Mouse (Mus musculus) gastrocnemius, adult 8-10 months (tissue): ENCODE measurements around the gene Zfp865. TPM values are rescaled to one million over a fixed set of nuclear protein-coding genes. Genes with fewer than 3 reads are reported as not detected.
A peak's percentile ranks its signal among the peaks of the same experiment; 100 is the strongest.

Experiments used
- DNase-seq, 2 experiments: peaks; one replicate each; pipeline ENCODE4 v3.0.0; 2022; ENCODE audit warnings: low spot score in 2 of 2
- total RNA-seq, 4 experiments: library from RNA; stranded (reverse); gene quantifications; 2 replicates each; pipeline ENCODE4 v1.2.4; 2022

Gene Zfp865
- total RNA-seq, 4 experiments from 2014 or later: 12.4 to 16.3 (median 13.7) TPM

DNA sequence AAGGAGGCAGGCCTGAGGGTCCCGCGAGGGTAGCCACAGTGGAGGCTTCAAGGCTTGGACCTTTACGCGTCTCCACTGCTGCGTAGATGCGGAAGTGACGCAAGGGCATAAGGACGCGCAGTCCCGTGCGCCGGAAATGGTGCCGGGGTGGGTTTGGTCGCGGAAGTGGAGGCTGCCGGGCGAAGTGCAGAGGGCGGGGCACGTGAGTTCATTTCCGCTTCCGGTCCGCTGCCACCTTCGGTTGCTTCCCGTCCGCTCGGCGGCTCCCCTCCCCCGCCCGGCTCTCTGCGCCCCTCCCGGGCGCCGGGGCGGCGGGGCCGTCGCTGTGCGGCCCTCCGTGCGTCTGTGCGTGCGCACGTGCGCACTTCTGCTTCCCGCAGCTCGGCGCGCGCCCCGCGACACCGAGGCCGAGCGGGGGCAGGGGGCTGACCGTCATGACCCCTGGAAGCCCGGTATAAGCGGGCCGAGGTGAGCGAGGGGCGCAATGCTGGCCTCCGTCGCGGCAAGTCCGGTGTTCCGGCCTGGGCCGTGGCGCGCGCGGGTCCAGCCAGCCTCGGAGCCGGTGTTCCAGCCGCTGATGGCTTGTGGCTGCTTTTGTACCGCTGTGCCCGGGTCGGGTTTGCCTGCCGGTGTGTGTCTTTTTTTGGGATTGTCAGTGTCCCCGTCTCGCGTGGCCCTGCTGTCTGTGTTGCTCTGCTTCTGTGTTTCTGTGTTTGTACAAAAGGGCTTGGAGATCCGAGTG lies 60.0 kb downstream of the Zfp865 start, which contains the start of gene Epn1:
Gene Epn1 (plus strand): TSS at position 226 of the 742 bp plus-strand sequence.
- peak; percentile 92 to 94 for DNase-seq

DNA sequence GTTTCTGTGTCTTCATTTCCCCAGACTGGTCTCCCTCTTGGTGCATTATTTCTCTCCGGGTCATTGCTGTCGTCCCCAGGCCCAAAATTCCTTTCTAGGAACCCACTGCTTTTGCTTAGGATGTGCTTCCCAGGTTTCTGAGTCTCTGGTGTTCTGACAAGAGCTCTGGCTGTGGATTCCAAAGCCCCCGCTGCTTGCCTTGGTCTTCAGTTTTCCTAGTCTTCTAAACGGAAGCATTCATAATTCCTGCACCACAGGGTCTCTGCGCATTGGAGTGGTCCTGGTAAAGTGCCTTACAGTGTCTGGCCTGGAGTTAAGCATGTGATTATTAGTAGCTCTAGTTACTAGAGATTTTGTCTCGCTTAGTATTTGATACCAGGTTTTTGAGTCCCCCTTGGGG lies 60.6 kb downstream of the Zfp865 start:
- DNase-seq: no peak

DNA sequence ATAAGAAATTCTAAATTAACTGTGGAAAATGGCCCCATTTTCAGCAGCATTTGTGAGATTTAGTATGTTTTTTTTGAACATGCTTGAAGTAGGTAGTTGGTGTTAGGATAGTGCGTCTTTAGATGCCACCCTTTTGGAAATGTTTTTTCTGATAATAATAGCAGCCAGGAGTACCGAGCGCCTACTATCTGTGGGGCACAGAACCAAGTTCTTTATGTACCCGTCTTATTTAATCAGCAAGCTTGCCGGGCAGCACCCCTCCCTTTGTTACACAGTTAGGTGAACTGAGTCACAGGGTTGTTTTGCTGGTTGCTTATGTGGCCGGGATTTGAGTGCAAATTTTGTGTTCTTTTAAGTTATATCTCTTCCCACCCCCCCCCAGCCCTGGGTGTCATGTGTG lies 61.1 kb downstream of the Zfp865 start:
- no peak for DNase-seq

DNA sequence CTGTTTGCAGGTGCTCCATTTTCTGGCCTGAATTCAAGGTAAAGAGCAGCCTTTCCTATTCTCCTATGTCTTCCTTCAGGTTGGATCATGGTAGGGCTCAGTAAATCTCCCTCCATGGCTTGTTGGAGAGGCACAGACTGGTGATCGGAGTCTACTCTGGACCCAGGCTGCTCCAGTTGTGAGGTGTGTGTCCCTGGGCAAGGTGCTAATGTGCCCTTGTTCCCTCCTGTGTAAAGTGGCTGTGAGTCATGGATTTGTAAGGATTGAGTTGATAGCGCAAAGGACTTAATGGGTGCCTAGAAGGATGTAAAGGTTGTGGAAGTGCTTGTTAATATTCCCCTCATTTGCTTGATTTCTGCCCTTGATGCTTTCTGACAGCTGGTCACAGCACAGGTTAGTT lies 61.8 kb downstream of the Zfp865 start:
- no peak for DNase-seq

DNA sequence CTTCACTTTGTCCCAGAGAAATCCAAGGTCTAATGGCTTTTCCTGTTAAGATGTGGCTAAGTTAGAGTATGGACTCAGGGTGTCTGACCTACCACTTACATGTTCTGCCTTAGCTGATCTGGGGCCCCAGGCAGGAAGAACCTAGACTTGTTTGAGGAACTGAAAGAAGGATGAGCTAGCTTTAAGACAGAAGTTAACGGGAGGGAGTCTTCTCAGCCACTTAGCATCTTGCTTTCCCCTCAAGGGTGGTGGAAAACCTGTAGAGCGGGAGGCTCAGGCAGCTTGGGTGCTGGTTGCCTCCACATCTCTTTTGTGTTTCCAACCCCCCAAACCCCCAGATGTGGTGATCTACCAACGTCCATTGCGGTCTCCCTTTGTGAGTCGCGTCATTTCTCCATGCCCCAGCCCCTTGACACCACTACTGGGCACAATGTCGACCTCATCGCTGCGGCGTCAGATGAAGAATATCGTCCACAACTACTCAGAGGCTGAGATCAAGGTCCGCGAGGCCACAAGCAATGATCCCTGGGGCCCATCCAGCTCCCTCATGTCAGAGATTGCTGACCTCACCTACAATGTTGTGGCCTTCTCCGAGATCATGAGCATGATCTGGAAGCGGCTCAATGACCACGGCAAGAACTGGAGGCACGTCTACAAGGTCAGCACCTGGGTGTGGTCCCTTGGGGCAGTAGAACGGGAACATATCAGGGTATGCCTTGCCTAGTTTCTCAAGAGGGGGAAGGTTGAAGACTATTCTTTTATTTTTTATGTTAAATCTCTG lies 63.3 kb downstream of the Zfp865 start:
- no peak for DNase-seq

DNA sequence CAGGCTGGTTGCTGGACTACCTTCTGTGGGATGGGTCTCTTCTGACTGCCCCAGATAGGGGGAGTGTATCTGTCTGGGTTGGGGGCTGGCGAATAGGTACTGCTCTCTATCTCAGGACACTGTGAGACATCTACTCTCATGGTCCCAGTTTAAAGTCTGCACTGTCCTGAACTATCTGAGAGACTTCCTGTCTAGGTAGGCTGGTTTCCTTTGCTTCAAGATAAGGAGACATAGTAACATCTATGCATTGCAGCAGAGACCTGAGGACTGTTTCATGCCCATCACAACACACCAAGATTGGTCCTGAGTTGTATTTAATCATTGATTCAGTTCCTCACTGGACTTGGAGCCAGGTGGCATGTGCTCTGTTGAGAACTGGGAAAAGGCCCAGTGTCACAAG lies 65.3 kb downstream of the Zfp865 start:
- DNase-seq: no peak

Other genes starting within 250 kb of the Zfp865 start
- not detected for gene Fam71e2, start 249.1 kb upstream of the Zfp865 start, total RNA-seq
- not detected for gene Il11, start 237.5 kb upstream of the Zfp865 start, total RNA-seq
- gene Tmem190, start 237.4 kb upstream of the Zfp865 start, total RNA-seq: not detected
- gene Tmem238, start 230.7 kb upstream of the Zfp865 start, total RNA-seq: 10 to 100 TPM in 1 of 4 experiments, 1 to 10 TPM in 3; 6.0 to 12.3 (median 7.4) TPM
- 100 to 1,000 TPM; 347 to 558 (median 433) TPM for gene Rpl28, start 227.5 kb upstream of the Zfp865 start, total RNA-seq
- gene Ube2s, start 207.8 kb upstream of the Zfp865 start, total RNA-seq: 100 to 1,000 TPM in 1 of 4 experiments, 10 to 100 TPM in 3; 92.3 to 102 (median 95.8) TPM
- gene Shisa7, start 175.7 kb upstream of the Zfp865 start, total RNA-seq: not detected
- 1 to 10 TPM; 3.5 to 5.0 (median 3.8) TPM for gene Isoc2b, start 150.1 kb upstream of the Zfp865 start, total RNA-seq
- 10 to 100 TPM; 23.6 to 32.4 (median 28.2) TPM for gene Isoc2a, start 143.2 kb upstream of the Zfp865 start, total RNA-seq
- under 1 TPM in 3 of 4 experiments, not detected in 1; 0.29 to 0.81 (median 0.48) TPM for gene Gm36210, start 113.9 kb upstream of the Zfp865 start, total RNA-seq
- gene Zfp628, start 105.2 kb upstream of the Zfp865 start, total RNA-seq: 10 to 100 TPM in 2 of 4 experiments, 1 to 10 TPM in 2; 8.3 to 10.7 (median 9.7) TPM
- 1 to 10 TPM; 4.2 to 5.2 (median 4.6) TPM for gene Nat14, start 98.3 kb upstream of the Zfp865 start, total RNA-seq
- 1 to 10 TPM; 1.9 to 4.6 (median 2.5) TPM for gene Ssc5d, start 94.6 kb upstream of the Zfp865 start, total RNA-seq
- gene Sbk2, start 56.0 kb upstream of the Zfp865 start, total RNA-seq: 10 to 100 TPM; 55.4 to 88.7 (median 62.8) TPM
- gene Sbk3, start 49.2 kb upstream of the Zfp865 start, total RNA-seq: 1 to 10 TPM in 3 of 4 experiments, under 1 TPM in 1; 0.58 to 1.6 (median 1.1) TPM
- gene Zfp579, start 24.2 kb upstream of the Zfp865 start, total RNA-seq: 1 to 10 TPM; 7.1 to 9.8 (median 8.7) TPM
- 10 to 100 TPM in 2 of 4 experiments, 1 to 10 TPM in 2; 8.3 to 11.7 (median 10.2) TPM for gene Zfp524, start 6.0 kb upstream of the Zfp865 start, total RNA-seq
- 10 to 100 TPM; 22.4 to 25.7 (median 24.6) TPM for gene Fiz1, start 5.7 kb upstream of the Zfp865 start, total RNA-seq
- not detected for gene Gm44973, start 4.9 kb upstream of the Zfp865 start, total RNA-seq
- gene Ccdc106, start 177 bp downstream of the Zfp865 start, total RNA-seq: not detected
- not detected for gene 4632433K11Rik, start 13.7 kb downstream of the Zfp865 start, total RNA-seq
- gene Zfp784, start 18.1 kb downstream of the Zfp865 start, total RNA-seq: 1 to 10 TPM; 2.3 to 3.0 (median 2.7) TPM
- gene Zfp580, start 31.2 kb downstream of the Zfp865 start, total RNA-seq: 1 to 10 TPM; 1.5 to 3.7 (median 3.1) TPM
- 10 to 100 TPM; 38.2 to 52.9 (median 47.0) TPM for gene U2af2, start 41.8 kb downstream of the Zfp865 start, total RNA-seq
- gene Epn1, start 59.9 kb downstream of the Zfp865 start, total RNA-seq: 100 to 1,000 TPM; 164 to 200 (median 181) TPM
- gene Rfpl4, start 96.6 kb downstream of the Zfp865 start, total RNA-seq: not detected
- gene Rasl2-9, start 105.6 kb downstream of the Zfp865 start, total RNA-seq: 1 to 10 TPM; 2.1 to 2.9 (median 2.5) TPM
- gene Vmn1r55, start 129.3 kb downstream of the Zfp865 start, total RNA-seq: not detected
- not detected for gene Vmn1r56, start 176.4 kb downstream of the Zfp865 start, total RNA-seq
- gene Vmn1r57, start 198.1 kb downstream of the Zfp865 start, total RNA-seq: not detected